Mouse (Mus musculus): Measurements from ENCODE around the gene Pcgf3. TPM values are rescaled to one million over a fixed set of nuclear protein-coding genes. Genes with fewer than 3 reads are reported as not detected.

The Pcgf3 gene
- 16.3 and 18.3 TPM in 2 replicates for polyA plus RNA-seq (2015; fragmentation: Nextera tagmentation; extraction: Ambion mirVana)

DNA sequence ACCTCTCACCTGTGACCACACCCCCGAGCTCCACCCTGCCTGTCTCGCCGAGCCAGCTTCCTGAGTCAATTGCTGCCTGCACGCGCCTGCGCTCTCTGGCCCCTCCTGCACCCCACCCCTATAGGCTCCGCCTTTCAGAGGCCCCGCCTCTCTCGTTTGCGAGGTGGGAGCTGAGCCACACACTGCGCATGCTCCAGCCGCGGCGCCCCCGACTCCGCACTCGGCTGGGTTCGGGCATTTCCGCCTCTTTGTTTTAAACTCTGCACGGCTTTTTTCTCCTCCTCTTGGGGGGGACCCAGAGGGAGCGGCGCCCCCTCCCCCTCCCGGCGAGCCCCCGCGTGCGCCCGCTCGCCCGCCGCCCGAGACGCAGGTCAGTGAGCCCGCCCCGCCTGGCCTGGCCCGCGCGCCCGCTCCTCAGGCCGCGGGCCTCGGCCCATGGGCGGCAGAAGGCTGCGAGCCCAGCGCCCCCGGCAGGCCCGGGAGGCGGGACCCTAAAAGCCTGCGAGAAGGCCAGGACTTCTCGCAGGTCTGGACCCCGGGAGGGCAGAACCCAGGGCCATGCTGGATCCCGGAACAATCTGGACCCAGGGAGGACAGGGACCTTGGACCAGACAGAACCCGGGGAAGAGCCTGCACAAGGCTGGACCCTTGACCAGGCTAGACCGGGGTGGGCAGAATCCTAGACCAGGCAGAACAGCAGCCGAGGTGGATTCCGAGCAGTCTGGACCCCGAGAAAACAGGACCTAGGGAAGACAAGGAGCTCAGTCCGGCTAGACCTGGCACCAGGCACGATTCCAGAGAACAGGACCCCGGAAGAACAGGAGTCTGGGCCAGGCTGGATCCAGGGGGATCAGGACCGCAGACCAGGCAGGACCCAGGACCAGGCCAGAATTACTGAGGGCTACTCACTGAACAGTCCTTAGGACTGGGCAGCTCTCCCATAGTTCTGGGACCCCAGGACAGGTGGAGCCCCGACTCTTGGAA lies at the start of gene Pcgf3:
Gene Pcgf3, plus strand, starts transcription at position 151 of the 984 bp plus-strand sequence.
- peak within 1 kb of the TSS; percentile 73 for H3K27ac ChIP-seq (ENCODE audit: low read length)
- peak; percentile 98 for ATAC-seq (replicated peaks; ENCODE audit: extremely low read depth, insufficient read depth, low FRiP score)

DNA sequence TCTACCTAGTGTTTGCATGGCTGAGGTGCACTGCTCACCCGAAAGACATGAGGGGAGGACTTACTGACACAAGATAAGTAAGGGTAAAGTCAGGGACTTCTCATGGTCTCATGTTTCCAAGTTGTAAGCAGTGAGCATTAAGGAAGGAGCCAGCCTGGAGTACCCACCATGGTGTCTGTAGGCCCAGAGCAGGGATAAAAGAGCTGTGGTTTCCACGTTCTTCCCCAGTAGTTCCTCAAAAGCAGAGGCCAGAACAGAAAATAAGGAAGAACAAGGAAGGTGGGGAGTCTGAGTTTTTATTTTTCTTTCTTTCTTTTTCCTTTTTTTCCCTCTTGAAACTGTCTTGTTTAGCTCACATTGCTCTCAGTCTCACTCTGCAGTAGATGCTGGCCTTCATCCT lies 46.3 kb upstream of the Pcgf3 start:
- ATAC-seq (replicated peaks; ENCODE audit: extremely low read depth, insufficient read depth, low FRiP score) = no peak
- H3K4me1 ChIP-seq (ENCODE audit: control insufficient read depth, insufficient read depth, low read length) = no peaks in the 10 kb centered on the region
- H3K4me3 ChIP-seq (ENCODE audit: low read length) = no peak overlapping the region
- WGBS = 58% methylated on average over 2 of the region's 2 CpGs
- H3K9ac ChIP-seq (ENCODE audit: low read length) = no peak overlapping the region
- H3K4me2 ChIP-seq (ENCODE audit: low read depth, low read length) = no peak overlapping the region
- no peaks in the 10 kb centered on the region for H3K27me3 ChIP-seq (ENCODE audit: control insufficient read depth, insufficient read depth, low read length)
- H3K9me3 ChIP-seq (replicated peaks; ENCODE audit: control insufficient read depth, low read length) = no peaks in the 10 kb centered on the region
- H3K36me3 ChIP-seq (ENCODE audit: control insufficient read depth, insufficient read depth) = no peaks in the 10 kb centered on the region
- no peak overlapping the region for H3K27ac ChIP-seq (ENCODE audit: low read length)

More for the DNA sequence above, at the start of gene Pcgf3:
- Histone ChIP-seq H3K4me3 (ENCODE audit: low read length) (peak within 1 kb of the TSS; percentile 99), H3K9me3 (replicated peaks; ENCODE audit: control insufficient read depth, low read length) (no peaks in the 10 kb centered on the region), H3K27me3 (ENCODE audit: control insufficient read depth, insufficient read depth, low read length) (no peaks in the 10 kb centered on the region), H3K4me2 (ENCODE audit: low read depth, low read length) (peak within 1 kb of the TSS; percentile 96), H3K36me3 (ENCODE audit: control insufficient read depth, insufficient read depth) (no peaks in the 10 kb centered on the region; the same call in 1 of the 2 replicates), H3K9ac (ENCODE audit: low read length) (peak within 1 kb of the TSS; percentile 99), H3K4me1 (ENCODE audit: control insufficient read depth, insufficient read depth, low read length) (peaks cover 40% of the 10 kb centered on the region)
- under 1% methylated on average over 61 of the region's 62 CpGs for WGBS

DNA sequence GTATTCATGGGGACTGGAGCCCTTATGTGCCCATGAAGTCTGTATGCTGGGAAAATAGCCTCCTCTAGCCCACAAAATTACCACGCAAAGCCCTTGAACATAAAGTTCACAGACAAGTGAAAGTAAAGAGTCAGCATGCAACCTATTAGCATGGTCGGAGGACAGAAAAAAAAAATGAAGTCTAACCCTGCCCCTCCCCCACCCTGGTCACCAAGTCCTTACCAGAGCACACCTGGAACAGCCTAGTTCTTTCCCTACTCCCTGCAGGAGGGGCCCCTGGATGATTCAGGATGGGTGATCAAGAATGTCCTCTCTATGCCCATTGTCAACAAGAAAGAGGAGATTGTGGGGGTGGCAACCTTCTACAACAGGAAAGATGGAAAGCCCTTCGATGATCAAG lies 38.3 kb upstream of the Pcgf3 start:
- 77% methylated on average over 3 of the region's 3 CpGs for WGBS
- no peak for ATAC-seq (replicated peaks; ENCODE audit: extremely low read depth, insufficient read depth, low FRiP score)
- no peak overlapping the region for H3K9ac ChIP-seq (ENCODE audit: low read length)

DNA sequence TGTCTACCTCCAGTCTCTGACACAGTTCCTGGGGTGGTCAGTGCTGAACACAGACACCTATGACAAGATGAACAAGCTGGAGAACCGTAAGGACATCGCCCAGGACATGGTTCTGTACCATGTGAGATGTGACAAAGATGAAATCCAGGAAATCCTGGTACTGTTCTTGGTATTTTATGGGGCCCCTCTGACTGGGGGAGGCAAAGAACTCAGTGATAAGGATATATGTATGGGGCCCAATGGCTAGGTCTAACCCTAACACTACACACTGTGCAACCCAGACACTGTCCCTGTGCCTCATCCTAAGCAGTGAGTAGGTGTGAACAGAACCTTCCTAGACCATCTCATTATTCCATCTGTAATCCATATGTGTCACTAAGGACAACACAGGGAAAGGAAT lies 37.6 kb upstream of the Pcgf3 start:
- WGBS = 74% methylated on average over 2 of the region's 2 CpGs
- Histone ChIP-seq H3K27me3 (ENCODE audit: control insufficient read depth, insufficient read depth, low read length) (no peaks in the 10 kb centered on the region), H3K4me3 (ENCODE audit: low read length) (no peak overlapping the region), H3K9ac (ENCODE audit: low read length) (no peak overlapping the region), H3K4me2 (ENCODE audit: low read depth, low read length) (no peak overlapping the region), H3K9me3 (replicated peaks; ENCODE audit: control insufficient read depth, low read length) (no peaks in the 10 kb centered on the region), H3K4me1 (ENCODE audit: control insufficient read depth, insufficient read depth, low read length) (no peaks in the 10 kb centered on the region), H3K36me3 (ENCODE audit: control insufficient read depth, insufficient read depth) (no peaks in the 10 kb centered on the region), H3K27ac (ENCODE audit: low read length) (no peak overlapping the region)
- no peak for ATAC-seq (replicated peaks; ENCODE audit: extremely low read depth, insufficient read depth, low FRiP score)

More for the DNA sequence above, 38.3 kb upstream of the Pcgf3 start:
- Histone ChIP-seq H3K4me3 (ENCODE audit: low read length) (no peak overlapping the region), H3K27ac (ENCODE audit: low read length) (no peak overlapping the region), H3K9me3 (replicated peaks; ENCODE audit: control insufficient read depth, low read length) (no peaks in the 10 kb centered on the region), H3K36me3 (ENCODE audit: control insufficient read depth, insufficient read depth) (no peaks in the 10 kb centered on the region), H3K27me3 (ENCODE audit: control insufficient read depth, insufficient read depth, low read length) (no peaks in the 10 kb centered on the region), H3K4me2 (ENCODE audit: low read depth, low read length) (no peak overlapping the region), H3K4me1 (ENCODE audit: control insufficient read depth, insufficient read depth, low read length) (no peaks in the 10 kb centered on the region)

DNA sequence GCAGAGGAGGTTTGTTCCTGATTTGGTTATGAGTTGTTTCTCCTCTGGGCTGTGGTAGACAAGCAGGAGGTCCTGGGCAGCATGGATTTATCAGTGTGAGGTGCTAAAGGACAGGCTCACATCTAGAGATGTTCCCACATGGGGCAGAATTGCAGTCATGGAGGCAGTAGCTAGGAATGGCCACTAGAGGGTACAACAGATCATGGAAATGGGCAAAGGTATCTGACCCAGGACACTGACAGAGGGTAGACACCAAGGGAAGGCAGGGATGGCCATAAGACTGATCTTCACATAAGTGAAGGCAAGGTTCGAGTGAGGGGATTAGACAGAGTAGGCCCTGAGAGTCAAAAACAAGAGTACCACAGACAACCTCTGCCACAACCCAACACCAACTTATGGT lies 33.8 kb upstream of the Pcgf3 start:
- H3K9me3 ChIP-seq (replicated peaks; ENCODE audit: control insufficient read depth, low read length) = no peaks in the 10 kb centered on the region
- ATAC-seq (replicated peaks; ENCODE audit: extremely low read depth, insufficient read depth, low FRiP score) = no peak
- no peak overlapping the region for H3K27ac ChIP-seq (ENCODE audit: low read length)
- WGBS = 27% methylated on average over 1 of the region's 1 CpGs
- no peak overlapping the region for H3K4me2 ChIP-seq (ENCODE audit: low read depth, low read length)
- no peaks in the 10 kb centered on the region for H3K27me3 ChIP-seq (ENCODE audit: control insufficient read depth, insufficient read depth, low read length)
- H3K36me3 ChIP-seq (ENCODE audit: control insufficient read depth, insufficient read depth) = peaks cover 18% of the 10 kb centered on the region
- no peaks in the 10 kb centered on the region for H3K4me1 ChIP-seq (ENCODE audit: control insufficient read depth, insufficient read depth, low read length)
- H3K4me3 ChIP-seq (ENCODE audit: low read length) = no peak overlapping the region
- H3K9ac ChIP-seq (ENCODE audit: low read length) = no peak overlapping the region

DNA sequence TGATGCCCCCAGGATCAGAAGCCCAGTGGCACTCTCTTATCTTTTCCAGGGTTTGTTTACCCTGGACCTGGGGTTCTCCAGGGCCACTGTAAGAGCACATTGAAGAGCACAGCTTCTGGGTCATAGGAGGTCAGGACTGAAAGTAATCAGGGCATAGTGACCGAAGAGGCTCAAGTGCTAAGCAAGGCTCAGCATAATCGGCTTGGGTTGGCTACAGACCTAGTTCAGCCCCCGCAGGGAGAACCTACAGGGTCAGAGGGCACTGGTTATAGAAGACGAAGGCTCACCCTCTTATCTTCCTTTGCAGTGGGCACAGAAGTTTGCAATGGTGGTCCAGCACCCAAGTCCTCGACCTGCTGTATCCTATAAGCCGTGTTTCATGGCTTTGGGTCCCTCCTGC lies 29.8 kb upstream of the Pcgf3 start:
- no peak overlapping the region for H3K4me3 ChIP-seq (ENCODE audit: low read length)
- peaks cover 14% of the 10 kb centered on the region for H3K4me1 ChIP-seq (ENCODE audit: control insufficient read depth, insufficient read depth, low read length)
- H3K9me3 ChIP-seq (replicated peaks; ENCODE audit: control insufficient read depth, low read length) = no peaks in the 10 kb centered on the region
- H3K36me3 ChIP-seq (ENCODE audit: control insufficient read depth, insufficient read depth) = peaks cover 23% of the 10 kb centered on the region
- H3K27ac ChIP-seq (ENCODE audit: low read length) = no peak overlapping the region
- H3K9ac ChIP-seq (ENCODE audit: low read length) = no peak overlapping the region
- WGBS = 82% methylated on average over 6 of the region's 6 CpGs
- no peak overlapping the region for H3K4me2 ChIP-seq (ENCODE audit: low read depth, low read length)
- no peak for ATAC-seq (replicated peaks; ENCODE audit: extremely low read depth, insufficient read depth, low FRiP score)
- H3K27me3 ChIP-seq (ENCODE audit: control insufficient read depth, insufficient read depth, low read length) = no peaks in the 10 kb centered on the region

DNA sequence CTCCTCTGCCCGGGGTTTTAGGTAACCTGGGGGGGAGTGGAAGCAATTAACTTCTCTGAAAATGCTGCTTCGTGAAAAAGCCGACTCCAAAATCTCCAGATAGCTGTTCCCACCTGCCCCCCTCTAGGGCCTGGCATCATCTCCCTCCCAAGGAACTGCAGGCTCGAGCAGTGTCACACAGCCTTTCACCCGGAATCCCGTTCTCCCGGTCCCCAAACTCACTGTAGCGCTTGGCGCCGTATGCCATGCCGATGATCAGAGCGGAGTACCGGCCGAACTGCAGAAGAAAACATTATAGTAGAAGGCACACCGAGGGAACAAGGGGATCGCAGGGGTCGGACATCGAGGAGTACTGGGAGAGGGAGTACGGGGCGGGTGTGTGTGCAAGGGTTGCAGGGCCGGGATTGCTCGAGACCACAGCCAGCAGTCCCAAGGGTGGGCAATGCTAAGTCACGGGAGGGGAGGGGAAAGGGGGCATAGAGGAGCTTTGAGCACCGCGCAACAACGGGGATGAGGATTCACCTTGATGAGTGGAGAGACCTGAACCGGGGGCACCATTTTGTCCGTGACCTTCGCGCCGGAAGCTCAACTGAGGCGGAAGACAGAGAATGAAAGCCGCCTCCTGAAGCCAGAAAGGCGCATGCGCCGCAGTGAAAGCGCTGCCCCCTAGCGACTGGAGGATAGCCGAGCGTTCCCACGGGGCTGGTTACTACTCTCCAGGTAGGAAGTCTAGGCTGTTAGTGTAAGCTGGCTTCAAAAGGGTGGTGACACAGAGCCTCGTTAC lies 27.0 kb upstream of the Pcgf3 start, which contains the start of gene Atp5k:
Gene Atp5k, minus strand, starts transcription at position 645 of the 784 bp plus-strand sequence.
- Histone ChIP-seq H3K4me3 (ENCODE audit: low read length) (peak within 1 kb of the TSS; percentile 98), H3K36me3 (ENCODE audit: control insufficient read depth, insufficient read depth) (peaks cover 23% of the 10 kb centered on the region), H3K9ac (ENCODE audit: low read length) (peak within 1 kb of the TSS; percentile 96), H3K4me2 (ENCODE audit: low read depth, low read length) (peak within 1 kb of the TSS; percentile 83), H3K27me3 (ENCODE audit: control insufficient read depth, insufficient read depth, low read length) (no peaks in the 10 kb centered on the region), H3K4me1 (ENCODE audit: control insufficient read depth, insufficient read depth, low read length) (peaks cover 14% of the 10 kb centered on the region), H3K27ac (ENCODE audit: low read length) (peak within 1 kb of the TSS; percentile 78), H3K9me3 (replicated peaks; ENCODE audit: control insufficient read depth, low read length) (no peaks in the 10 kb centered on the region)
- peak; percentile 90 for ATAC-seq (replicated peaks; ENCODE audit: extremely low read depth, insufficient read depth, low FRiP score)
- 1% methylated on average over 42 of the region's 42 CpGs for WGBS

DNA sequence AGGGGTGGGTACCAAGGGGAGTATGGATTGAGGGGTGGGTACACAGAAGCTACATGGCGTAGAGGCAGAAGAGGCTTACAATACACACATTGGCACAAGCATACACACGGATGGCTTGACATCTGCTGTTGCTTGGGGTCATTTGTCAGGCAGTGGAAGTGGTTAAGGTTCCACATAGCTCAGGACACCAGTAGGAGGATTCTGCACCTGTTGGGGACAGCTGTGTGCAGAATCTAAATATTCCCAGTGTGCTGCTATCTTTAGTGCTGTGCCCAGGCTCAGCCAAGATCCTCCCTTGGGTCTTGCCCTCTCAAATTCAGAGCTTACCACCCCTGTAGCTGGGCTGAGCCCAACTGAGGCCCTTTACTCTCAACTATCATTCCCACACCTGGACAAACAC lies 24.9 kb upstream of the Pcgf3 start:
- no peak overlapping the region for H3K9ac ChIP-seq (ENCODE audit: low read length)
- H3K9me3 ChIP-seq (replicated peaks; ENCODE audit: control insufficient read depth, low read length) = no peaks in the 10 kb centered on the region
- no peak for ATAC-seq (replicated peaks; ENCODE audit: extremely low read depth, insufficient read depth, low FRiP score)
- no peaks in the 10 kb centered on the region for H3K27me3 ChIP-seq (ENCODE audit: control insufficient read depth, insufficient read depth, low read length)
- H3K4me2 ChIP-seq (ENCODE audit: low read depth, low read length) = no peak overlapping the region
- no peak overlapping the region for H3K4me3 ChIP-seq (ENCODE audit: low read length)
- 59% methylated on average over 2 of the region's 2 CpGs for WGBS
- H3K36me3 ChIP-seq (ENCODE audit: control insufficient read depth, insufficient read depth) = peaks cover 10% of the 10 kb centered on the region
- no peak overlapping the region for H3K27ac ChIP-seq (ENCODE audit: low read length)
- H3K4me1 ChIP-seq (ENCODE audit: control insufficient read depth, insufficient read depth, low read length) = peaks cover 14% of the 10 kb centered on the region
